In the genomic region with DNA sequence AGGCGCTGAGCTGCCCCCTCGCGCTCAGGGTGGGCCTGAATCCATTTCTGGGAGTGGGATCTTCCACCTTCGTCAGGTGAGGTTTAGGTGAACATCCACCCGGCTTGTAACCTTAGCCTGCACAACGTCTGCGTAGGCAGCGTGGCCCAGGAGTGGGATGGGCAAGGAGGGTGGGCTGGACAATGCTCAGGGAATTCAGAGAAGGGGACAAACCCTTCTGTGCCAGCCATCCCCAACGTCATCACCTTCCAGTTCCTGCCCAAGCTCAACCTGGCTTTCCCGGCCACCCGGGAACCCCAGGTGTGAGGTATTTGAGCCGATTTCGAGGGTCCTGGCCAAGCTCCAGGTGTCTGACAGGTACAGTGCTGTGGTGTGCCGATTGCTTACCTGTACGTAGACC, we compare ENCODE assay signal across 8 mouse cellular contexts. TPM values are rescaled to one million over a fixed set of nuclear protein-coding genes. Genes with fewer than 3 reads are reported as not detected.
DNase-seq lines count a peak whose midpoint lies in the region; ATAC-seq and TF ChIP-seq lines count a peak whose summit lies in the region.

No protein-coding gene starts in this region.

- H3K4me1 ChIP-seq in heart, embryonic 10.5 days = peaks cover 20% of the 10 kb centered on the region
- H3K4me1 ChIP-seq in testis, adult 2 months (ENCODE audit: control insufficient read depth, insufficient read depth, low read length) = peaks cover 3% of the 10 kb centered on the region
- peaks cover 9% of the 10 kb centered on the region for H3K4me1 ChIP-seq in intestine, embryonic 14.5 days (replicated peaks; ENCODE audit: control insufficient read depth, insufficient read depth, low read length)

- H3K4me2 ChIP-seq in intestine, embryonic 14.5 days (ENCODE audit: low read length) = peak overlapping the region; percentile 74
- H3K4me2 ChIP-seq in myocyte (ENCODE audit: low read depth) = peak overlapping the region; percentile 97

- DNase-seq in heart, embryonic 10.5 days (ENCODE audit: low spot score) = no peak
- DNase-seq in heart, postnatal 25 days (ENCODE audit: low spot score) = no peak
- DNase-seq in testis, postnatal 14 days (ENCODE audit: low spot score) = no peak
- no peak for DNase-seq in intestine, embryonic 14.5 days (ENCODE audit: low spot score)
- no peak for DNase-seq in adrenal gland, adult 2 months
- no peak for DNase-seq in right cerebral cortex, adult 2 months (ENCODE audit: low spot score in 2 of 2)

- H3K27ac ChIP-seq in heart, embryonic 10.5 days = peak overlapping the region; percentile 92
- peak overlapping the region; percentile 98 for H3K27ac ChIP-seq in testis, adult 2 months (ENCODE audit: control insufficient read depth, insufficient read depth, low read depth, low read length)
- H3K27ac ChIP-seq in intestine, embryonic 14.5 days (ENCODE audit: low read depth) = peak overlapping the region; percentile 78

- peaks cover 46% of the 10 kb centered on the region for H3K36me3 ChIP-seq in heart, embryonic 10.5 days
- H3K36me3 ChIP-seq in testis, adult 2 months (ENCODE audit: control insufficient read depth, insufficient read depth, low read length) = peaks cover 5% of the 10 kb centered on the region
- peaks cover 41% of the 10 kb centered on the region for H3K36me3 ChIP-seq in intestine, embryonic 14.5 days (ENCODE audit: control insufficient read depth, insufficient read depth, low read length)
- peaks cover 9% of the 10 kb centered on the region for H3K36me3 ChIP-seq in myocyte (ENCODE audit: control insufficient read depth, insufficient read depth)

- H3ac ChIP-seq in myocyte (ENCODE audit: control insufficient read depth, insufficient read length) = peak overlapping the region; percentile 65

- no peak for TF ChIP-seq CTCF in testis, adult 2 months (IDR thresholded peaks at IDR 0.05; ENCODE audit: control insufficient read depth, insufficient read depth, insufficient replicate concordance, low read depth, low read length)

- intact Hi-C loops in heart, postnatal 25 days (cut with DNase I) = no loop called here

- TF ChIP-seq POLR2A in testis, adult 2 months (IDR thresholded peaks at IDR 0.05; ENCODE audit: control insufficient read depth, low read depth, low read length) = no peak
- no peak for TF ChIP-seq POLR2A in myocyte (IDR thresholded peaks at IDR 0.05; ENCODE audit: insufficient read length, low read depth)

- H3K27me3 ChIP-seq in heart, embryonic 10.5 days (ENCODE audit: insufficient read depth, poor library complexity, severe bottlenecking) = no peaks in the 10 kb centered on the region
- no peaks in the 10 kb centered on the region for H3K27me3 ChIP-seq in testis, adult 2 months (ENCODE audit: control insufficient read depth, insufficient read depth, low read length)
- no peaks in the 10 kb centered on the region for H3K27me3 ChIP-seq in intestine, embryonic 14.5 days (replicated peaks; ENCODE audit: control insufficient read depth, insufficient read depth, low read length)
- H3K27me3 ChIP-seq in myocyte (ENCODE audit: control insufficient read depth, insufficient read depth, insufficient read length) = no peaks in the 10 kb centered on the region

- peak overlapping the region; percentile 93 for H3K9ac ChIP-seq in intestine, embryonic 14.5 days (ENCODE audit: low read length)

- H3K79me2 ChIP-seq in myocyte (ENCODE audit: control insufficient read depth, insufficient read depth) = peaks cover 20% of the 10 kb centered on the region

- H3K4me3 ChIP-seq in heart, embryonic 10.5 days = peak overlapping the region; percentile 84
- H3K4me3 ChIP-seq in testis, adult 2 months (ENCODE audit: control insufficient read depth, low read depth, low read length) = peak overlapping the region; percentile 98
- H3K4me3 ChIP-seq in intestine, embryonic 14.5 days (ENCODE audit: low read depth, low read length) = peak overlapping the region; percentile 92
- peak overlapping the region; percentile 88 for H3K4me3 ChIP-seq in myocyte

- no peaks in the 10 kb centered on the region for H3K9me3 ChIP-seq in heart, embryonic 10.5 days
- H3K9me3 ChIP-seq in intestine, embryonic 14.5 days (ENCODE audit: control insufficient read depth, low read length) = no peaks in the 10 kb centered on the region

- 7% methylated on average over 15 of the region's 15 CpGs for WGBS in heart, embryonic 10.5 days
- WGBS in intestine, embryonic 14.5 days = 7% methylated on average over 15 of the region's 15 CpGs

- ATAC-seq in intestine, embryonic 14.5 days (replicated peaks; ENCODE audit: low FRiP score, low TSS enrichment, low read depth) = peak; percentile 21; the same call in 1 of the 2 replicates

TF ChIP-seq in myocyte, 11 proteins besides CTCF, POLR2A, EP300 and RAD21:
- TF ChIP-seq MYOG (IDR thresholded peaks at IDR 0.05; ENCODE audit: control insufficient read depth in 1 of 3, insufficient read depth in 1 of 3, insufficient read length in 2 of 3, low read depth in 2 of 3) (no peak), USF1 (IDR thresholded peaks at IDR 0.05; ENCODE audit: low read depth) (no peak), TCF3 (IDR thresholded peaks at IDR 0.05; ENCODE audit: insufficient read length, low read depth) (no peak), POLR2AphosphoS2 (IDR thresholded peaks at IDR 0.05; ENCODE audit: insufficient read length, low read depth) (no peak), MAX (IDR thresholded peaks at IDR 0.05; ENCODE audit: low read depth) (no peak), REST (IDR thresholded peaks at IDR 0.05; ENCODE audit: insufficient read depth, insufficient read length) (no peak), CEBPB (IDR thresholded peaks at IDR 0.05; ENCODE audit: insufficient read depth, poor library complexity, severe bottlenecking) (no peak), E2F4 (IDR thresholded peaks at IDR 0.05; ENCODE audit: insufficient read depth) (no peak)
TF ChIP-seq in myocyte: peak in this region for 0.

RNA-seq across cellular contexts. Expression of gene Hyou1, which starts 0.6 kb away (rescaled TPM):
- 23.4 and 25.0 TPM in 2 replicates for polyA plus RNA-seq in heart, embryonic 10.5 days (2016; fragmentation: Nextera tagmentation; extraction: Ambion mirVana)
- 10 to 100 TPM; 70.2 to 78.9 TPM for total RNA-seq in heart, postnatal 25 days (2021)
- 82.1 and 99.9 TPM in 2 replicates for polyA plus RNA-seq in testis, adult 2 months (2012; rRNA removed)
- polyA plus RNA-seq in intestine, embryonic 14.5 days (2014; fragmentation: Nextera tagmentation; extraction: Ambion mirVana) = 28.4 and 37.0 TPM in 2 replicates
- polyA plus RNA-seq in myocyte (2012; fragmentation: generic; extraction: Trizol) = 45.9 TPM
- 100 to 1,000 TPM; 177 to 230 TPM for total RNA-seq in adrenal gland, adult 2 months (2021)
- 64.3 and 127 TPM in 2 replicates for polyA plus RNA-seq in adrenal gland, adult 2 months (2012; rRNA removed)

RNA-seq across cellular contexts. Expression of gene Slc37a4, which starts 16.8 kb away (rescaled TPM):
- 25.3 and 33.4 TPM in 2 replicates for polyA plus RNA-seq in heart, embryonic 10.5 days (2016; fragmentation: Nextera tagmentation; extraction: Ambion mirVana)
- 10 to 100 TPM; 25.5 to 27.9 TPM for total RNA-seq in heart, postnatal 25 days (2021)
- 14.1 and 14.7 TPM in 2 replicates for polyA plus RNA-seq in testis, adult 2 months (2012; rRNA removed)
- 37.8 and 38.1 TPM in 2 replicates for polyA plus RNA-seq in intestine, embryonic 14.5 days (2014; fragmentation: Nextera tagmentation; extraction: Ambion mirVana)
- 20.8 TPM for polyA plus RNA-seq in myocyte (2012; fragmentation: generic; extraction: Trizol)
- total RNA-seq in adrenal gland, adult 2 months (2021) = 10 to 100 TPM; 14.4 to 15.6 TPM
- 27.9 and 33.5 TPM in 2 replicates for polyA plus RNA-seq in adrenal gland, adult 2 months (2012; rRNA removed)

RNA-seq across cellular contexts. Expression of gene Vps11, which starts 18.4 kb away (rescaled TPM):
- polyA plus RNA-seq in heart, embryonic 10.5 days (2016; fragmentation: Nextera tagmentation; extraction: Ambion mirVana) = 22.8 and 26.3 TPM in 2 replicates
- total RNA-seq in heart, postnatal 25 days (2021) = 10 to 100 TPM; 14.3 to 14.8 TPM
- 19.2 and 19.4 TPM in 2 replicates for polyA plus RNA-seq in testis, adult 2 months (2012; rRNA removed)
- polyA plus RNA-seq in intestine, embryonic 14.5 days (2014; fragmentation: Nextera tagmentation; extraction: Ambion mirVana) = 25.3 and 29.5 TPM in 2 replicates
- polyA plus RNA-seq in myocyte (2012; fragmentation: generic; extraction: Trizol) = 26.4 TPM
- total RNA-seq in adrenal gland, adult 2 months (2021) = 10 to 100 TPM; 57.9 to 58.4 TPM
- polyA plus RNA-seq in adrenal gland, adult 2 months (2012; rRNA removed) = 32.2 and 39.4 TPM in 2 replicates

RNA-seq across cellular contexts. Expression of gene Rps25, which starts 27.1 kb away (rescaled TPM):
- polyA plus RNA-seq in heart, embryonic 10.5 days (2016; fragmentation: Nextera tagmentation; extraction: Ambion mirVana) = 1,461 and 1,463 TPM in 2 replicates
- total RNA-seq in heart, postnatal 25 days (2021) = 100 to 1,000 TPM; 745 to 824 TPM
- polyA plus RNA-seq in testis, adult 2 months (2012; rRNA removed) = 194 and 199 TPM in 2 replicates
- polyA plus RNA-seq in intestine, embryonic 14.5 days (2014; fragmentation: Nextera tagmentation; extraction: Ambion mirVana) = 2,858 and 3,005 TPM in 2 replicates
- 1,955 TPM for polyA plus RNA-seq in myocyte (2012; fragmentation: generic; extraction: Trizol)
- total RNA-seq in adrenal gland, adult 2 months (2021) = 1,000 to 10,000 TPM; 1,025 to 1,177 TPM
- 21.7 and 23.2 TPM in 2 replicates for polyA plus RNA-seq in adrenal gland, adult 2 months (2012; rRNA removed)

RNA-seq across cellular contexts. Expression of gene Trappc4, which starts 27.5 kb away (rescaled TPM):
- 104 and 117 TPM in 2 replicates for polyA plus RNA-seq in heart, embryonic 10.5 days (2016; fragmentation: Nextera tagmentation; extraction: Ambion mirVana)
- 10 to 100 TPM; 34.9 to 35.1 TPM for total RNA-seq in heart, postnatal 25 days (2021)
- 40.0 and 41.8 TPM in 2 replicates for polyA plus RNA-seq in testis, adult 2 months (2012; rRNA removed)
- 113 and 120 TPM in 2 replicates for polyA plus RNA-seq in intestine, embryonic 14.5 days (2014; fragmentation: Nextera tagmentation; extraction: Ambion mirVana)
- polyA plus RNA-seq in myocyte (2012; fragmentation: generic; extraction: Trizol) = 119 TPM
- 10 to 100 TPM; 81.3 to 92.1 TPM for total RNA-seq in adrenal gland, adult 2 months (2021)
- polyA plus RNA-seq in adrenal gland, adult 2 months (2012; rRNA removed) = 44.2 and 51.2 TPM in 2 replicates
